Mouse (Mus musculus) central nervous system, embryonic 14 days (tissue): Measurements from ENCODE around the gene Ankrd26. TPM values are rescaled to one million over a fixed set of nuclear protein-coding genes. Genes with fewer than 3 reads are reported as not detected.

Experiments used
- polyA plus RNA-seq: library from polyadenylated mRNA; depleted of rRNA; stranded (reverse); fragments of >200 nt; gene quantifications from 2 replicates; pipeline ENCODE4 v1.2.3, GENCODE M21; 2012; rRNA removed

The Ankrd26 gene
- polyA plus RNA-seq = 15.5 and 16.4 TPM in 2 replicates

DNA sequence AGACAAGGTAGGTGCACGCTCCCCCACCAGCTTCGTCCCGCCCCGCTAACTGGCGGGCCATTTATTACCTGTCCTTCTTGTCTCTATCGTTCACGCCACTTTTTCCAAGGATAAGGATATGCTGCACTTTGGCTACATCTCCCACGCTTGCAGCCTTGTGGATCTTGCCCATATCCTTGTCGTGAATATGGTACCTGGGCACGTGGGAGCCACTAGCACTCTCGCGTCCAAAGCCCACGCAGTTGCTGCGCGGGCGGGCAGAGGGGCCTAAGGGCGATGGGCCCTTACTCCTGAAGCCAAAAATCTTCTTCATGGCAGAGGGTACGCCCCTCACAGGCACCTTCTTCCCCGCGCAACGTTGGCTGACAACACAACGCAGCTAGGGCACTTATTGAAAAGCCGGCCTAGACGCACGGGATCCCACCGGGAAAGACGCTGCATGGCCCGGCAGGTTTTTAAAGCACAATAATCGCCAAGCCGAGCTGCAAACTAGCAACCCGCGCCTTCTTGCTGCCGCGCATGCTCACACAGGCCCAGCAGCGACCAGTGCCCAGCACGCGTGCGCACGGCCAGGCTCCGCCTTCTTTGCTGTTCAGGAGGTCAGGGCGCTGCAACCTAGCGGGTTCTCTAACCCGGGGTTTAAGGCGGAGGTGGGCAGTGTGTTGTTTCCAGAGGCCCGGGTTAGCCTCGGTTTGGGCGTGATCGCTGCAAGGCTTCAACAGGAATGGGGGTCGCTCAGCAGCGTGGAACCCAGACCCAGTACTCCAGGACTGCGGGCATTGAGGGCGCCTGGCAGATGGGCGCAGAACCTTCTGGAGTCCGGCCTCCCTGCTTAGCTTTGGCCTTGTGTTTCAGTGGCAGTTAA lies at the start of gene Ankrd26:
Gene Ankrd26 (minus strand): TSS at position 482 of the 865 bp plus-strand sequence.

DNA sequence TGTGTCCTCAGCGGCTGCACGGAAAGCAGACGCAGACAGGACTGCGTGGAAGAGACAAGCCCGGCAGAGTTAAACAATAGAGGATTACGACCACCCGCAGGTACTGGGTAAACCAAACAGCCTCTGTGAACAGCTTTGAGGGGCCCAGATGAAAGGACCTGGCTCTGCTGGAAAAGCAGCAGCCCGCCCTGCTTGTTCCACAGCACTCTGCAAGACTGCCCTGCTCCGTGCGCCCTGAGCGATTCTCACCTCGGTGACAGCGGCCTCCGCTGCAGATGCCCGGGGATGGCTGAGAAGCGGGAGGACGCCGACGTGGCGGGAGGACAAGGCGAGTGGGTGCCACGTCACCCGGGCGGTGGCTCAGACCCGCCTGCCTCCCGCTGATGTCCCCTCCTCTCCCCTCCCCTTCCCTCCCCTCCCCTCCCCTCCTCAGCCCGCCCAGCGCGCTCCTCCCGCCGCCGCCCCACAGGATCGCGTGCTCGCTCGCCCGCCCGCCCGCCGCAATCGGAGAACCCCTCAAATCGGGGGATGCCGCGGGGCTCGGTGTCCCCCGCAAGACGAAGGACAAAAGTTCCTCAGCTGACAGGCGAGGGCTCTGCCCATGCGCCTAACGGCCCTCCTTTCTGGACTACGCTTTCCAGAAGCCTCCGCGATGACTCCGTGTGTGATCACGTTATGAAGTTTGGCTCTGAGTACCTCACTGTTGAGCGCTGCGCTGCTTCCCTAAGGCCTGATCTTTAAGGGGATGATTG lies 82.9 kb downstream of the Ankrd26 start, which contains the start of gene Zfp9:
Gene Zfp9 (minus strand): TSS at position 364 of the 752 bp plus-strand sequence.

DNA sequence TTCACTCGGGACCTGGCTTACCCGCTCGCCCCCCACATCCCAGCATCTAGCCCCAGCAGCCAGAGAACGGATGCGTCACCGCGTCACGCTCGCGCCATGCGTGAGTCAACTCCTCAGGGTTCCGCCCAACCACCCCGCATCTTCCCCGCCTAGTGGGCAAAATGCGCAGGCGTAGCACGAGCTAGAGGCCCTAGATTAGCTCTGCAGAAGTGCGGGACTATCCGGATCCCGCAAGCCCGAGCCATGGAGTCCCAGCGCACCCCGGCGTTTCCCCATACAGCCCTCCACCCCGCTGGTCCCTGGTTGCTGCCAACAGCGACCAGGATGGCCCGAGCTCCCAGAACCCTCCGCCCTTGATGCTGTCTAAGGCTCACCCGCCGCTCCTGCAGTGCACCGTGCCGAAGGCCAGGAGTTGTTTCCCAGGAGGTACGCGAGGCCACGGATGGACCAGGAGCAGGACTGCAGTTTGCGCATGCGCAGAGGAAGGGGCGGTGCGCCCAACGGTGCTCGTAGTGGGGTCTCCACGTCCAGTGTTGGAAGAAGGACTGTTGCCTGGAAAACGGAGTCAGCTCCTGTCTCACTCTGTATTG lies 106.9 kb downstream of the Ankrd26 start, which contains the start of gene Zfp248:
Gene Zfp248 (minus strand): TSS at position 487 of the 590 bp plus-strand sequence.

Other genes with a start within 250 kb of the Ankrd26 start
- gene Bms1, start 142.8 kb downstream of the Ankrd26 start, polyA plus RNA-seq = 23.6 and 24.3 TPM in 2 replicates
- 7.3 and 7.7 TPM in 2 replicates for gene Zfp248, start 106.7 kb downstream of the Ankrd26 start, polyA plus RNA-seq
- gene Zfp9, start 82.9 kb downstream of the Ankrd26 start, polyA plus RNA-seq = 15.1 and 21.1 TPM in 2 replicates